Mouse (Mus musculus) MEL (cell line): ENCODE results near the gene Gm49373. TPM values are rescaled to one million over a fixed set of nuclear protein-coding genes. Genes with fewer than 3 reads are reported as not detected.

Source experiments
- DNase-seq: peaks from one replicate; pipeline ENCODE4 v3.0.0; 2011; ENCODE audit warnings: low read depth, low spot score
- H3K27ac ChIP-seq: 2 replicates; pipeline ENCODE4 v1.5.1; 2012; ENCODE audit warnings: low read depth, mild to moderate bottlenecking, control low read depth, low read length, moderate library complexity; ENCODE audit not compliant: control insufficient read depth
- H3K27me3 ChIP-seq, 2 experiments: fragments of 150-350 bp in 1 of 2; sonication (generic) in 1 of 2; 2 replicates each; pipeline ENCODE4 v1.6.1; 2012; ENCODE audit warnings: low read length in 2 of 2, mild to moderate bottlenecking in 2 of 2, improper control_type of control experiment in 1 of 2, moderate library complexity in 1 of 2; ENCODE audit not compliant: insufficient read depth in 2 of 2, control insufficient read depth in 1 of 2
- H3K36me3 ChIP-seq, 2 experiments: 2 replicates each; pipeline ENCODE4 v1.6.1; 2012 to 2014; ENCODE audit warnings: low read length in 2 of 2, improper control_type of control experiment in 1 of 2, inconsistent platforms in 1 of 2, mild to moderate bottlenecking in 1 of 2; ENCODE audit not compliant: insufficient read depth in 2 of 2, control insufficient read depth in 1 of 2
- H3K4me1 ChIP-seq, 2 experiments: fragments of 150-350 bp in 1 of 2; sonication (generic) in 1 of 2; 2 replicates each; pipeline ENCODE4 v1.6.1; 2012; ENCODE audit warnings: low read length in 2 of 2, improper control_type of control experiment in 1 of 2, mild to moderate bottlenecking in 1 of 2; ENCODE audit not compliant: insufficient read depth in 2 of 2, control insufficient read depth in 1 of 2
- H3K4me3 ChIP-seq, 2 experiments: fragments of 150-350 bp in 1 of 2; sonication (generic) in 1 of 2; 2 replicates each; pipeline ENCODE4 v1.5.1; 2012; ENCODE audit warnings: low read depth in 2 of 2, low read length in 2 of 2, mild to moderate bottlenecking in 2 of 2, moderate library complexity in 2 of 2, control low read depth in 1 of 2, improper control_type of control experiment in 1 of 2; ENCODE audit not compliant: control insufficient read depth in 1 of 2, insufficient read depth in 1 of 2
- H3K79me2 ChIP-seq: 2 replicates; pipeline ENCODE4 v1.6.1; 2012; ENCODE audit warnings: mild to moderate bottlenecking, low read length, moderate library complexity; ENCODE audit not compliant: control insufficient read depth, poor library complexity, insufficient read depth
- H3K9ac ChIP-seq: 2 replicates; pipeline ENCODE4 v1.6.1; 2012; ENCODE audit warnings: low read depth, mild to moderate bottlenecking, control low read depth, low read length, moderate library complexity; ENCODE audit not compliant: control insufficient read depth, poor library complexity, severe bottlenecking
- H3K9me3 ChIP-seq: fragments of 150-350 bp; sonication (generic); replicated peaks from 2 replicates; pipeline ENCODE4 v1.6.1; 2012; ENCODE audit warnings: mild to moderate bottlenecking, low read length, improper control_type of control experiment, moderate library complexity; ENCODE audit not compliant: insufficient read depth
- BHLHE40 ChIP-seq: IDR thresholded peaks from 2 replicates; pipeline ENCODE4 v1.6.1; 2012; ENCODE audit warnings: low read depth, mild to moderate bottlenecking, inconsistent platforms, low read length, improper control_type of control experiment, borderline replicate concordance
- CHD2 ChIP-seq: IDR thresholded peaks from 2 replicates; pipeline ENCODE4 v1.6.1; 2011; ENCODE audit warnings: low read length, improper control_type of control experiment
- CTCF ChIP-seq, 3 experiments: IDR thresholded peaks in 2 of 3; conservative IDR thresholded peaks in 1 of 3; 2 replicates each; pipeline ENCODE4 v1.5.1; 2011 to 2012; ENCODE audit warnings: low read length in 3 of 3, low read depth in 2 of 3, mild to moderate bottlenecking in 2 of 3, improper control_type of control experiment in 1 of 3, inconsistent platforms in 1 of 3, mixed read lengths in 1 of 3, moderate library complexity in 1 of 3; ENCODE audit not compliant: control insufficient read depth in 1 of 3, insufficient read depth in 1 of 3, poor library complexity in 1 of 3, severe bottlenecking in 1 of 3
- E2F4 ChIP-seq: IDR thresholded peaks from 2 replicates; pipeline ENCODE4 v1.6.1; 2011; ENCODE audit warnings: low read depth, low read length, improper control_type of control experiment, borderline replicate concordance
- EP300 ChIP-seq, 2 experiments: IDR thresholded peaks; 2 replicates each; pipeline ENCODE4 v1.6.1; 2011; ENCODE audit warnings: improper control_type of control experiment in 2 of 2, low read length in 2 of 2, low read depth in 1 of 2, mild to moderate bottlenecking in 1 of 2
- GABPA ChIP-seq: IDR thresholded peaks from 2 replicates; pipeline ENCODE4 v1.6.1; 2012; ENCODE audit warnings: low read depth, mild to moderate bottlenecking, inconsistent platforms, low read length, improper control_type of control experiment, moderate library complexity
- GATA1 ChIP-seq: IDR thresholded peaks from 2 replicates; pipeline ENCODE4 v1.6.1; 2011; ENCODE audit warnings: low read depth, low read length, improper control_type of control experiment
- HCFC1 ChIP-seq: IDR thresholded peaks from 2 replicates; pipeline ENCODE4 v1.6.1; 2012; ENCODE audit warnings: low read depth, mild to moderate bottlenecking, inconsistent platforms, low read length, improper control_type of control experiment, moderate library complexity
- JUND ChIP-seq: IDR thresholded peaks from 2 replicates; pipeline ENCODE4 v1.6.1; 2011; ENCODE audit warnings: low read depth, mild to moderate bottlenecking, improper control_type of control experiment, low read length
- MAFK ChIP-seq: IDR thresholded peaks from 2 replicates; pipeline ENCODE4 v1.6.1; 2011; ENCODE audit warnings: low read depth, mild to moderate bottlenecking, low read length, improper control_type of control experiment, borderline replicate concordance
- MXI1 ChIP-seq: IDR thresholded peaks from 2 replicates; pipeline ENCODE4 v1.6.1; 2011; ENCODE audit warnings: mild to moderate bottlenecking, low read depth, low read length, improper control_type of control experiment
- MYC ChIP-seq: IDR thresholded peaks from 2 replicates; pipeline ENCODE4 v1.6.1; 2011; ENCODE audit warnings: low read depth, mild to moderate bottlenecking, low read length, improper control_type of control experiment, moderate library complexity
- NELFE ChIP-seq: IDR thresholded peaks from 2 replicates; pipeline ENCODE4 v1.6.1; 2011; ENCODE audit warnings: low read depth, low read length, improper control_type of control experiment
- NRF1 ChIP-seq: IDR thresholded peaks from 2 replicates; pipeline ENCODE4 v1.6.1; 2014; ENCODE audit warnings: low read depth, mild to moderate bottlenecking, inconsistent platforms, low read length, improper control_type of control experiment, moderate library complexity; ENCODE audit not compliant: poor library complexity, insufficient read depth, severe bottlenecking
- POLR2A ChIP-seq, 2 experiments: IDR thresholded peaks; 2 replicates each; pipeline ENCODE4 v1.6.1; 2011 to 2012; ENCODE audit warnings: low read length in 2 of 2, mild to moderate bottlenecking in 2 of 2, control low read depth in 1 of 2, improper control_type of control experiment in 1 of 2, low read depth in 1 of 2, moderate library complexity in 1 of 2; ENCODE audit not compliant: control insufficient read depth in 1 of 2, insufficient read depth in 1 of 2, poor library complexity in 1 of 2
- POLR2AphosphoS2 ChIP-seq: IDR thresholded peaks from 2 replicates; pipeline ENCODE4 v1.6.1; 2011; ENCODE audit warnings: low read length, improper control_type of control experiment
- POLR2AphosphoS5 ChIP-seq: IDR thresholded peaks from 2 replicates; pipeline ENCODE4 v1.6.1; 2012; ENCODE audit warnings: low read depth, borderline replicate concordance, mild to moderate bottlenecking, inconsistent platforms, low read length, moderate library complexity, mixed read lengths
- RCOR1 ChIP-seq: IDR thresholded peaks from 2 replicates; pipeline ENCODE4 v1.6.1; 2012; ENCODE audit warnings: low read depth, mild to moderate bottlenecking, inconsistent platforms, low read length, improper control_type of control experiment
- SIN3A ChIP-seq: IDR thresholded peaks from 2 replicates; pipeline ENCODE4 v1.6.1; 2012; ENCODE audit warnings: low read length, improper control_type of control experiment, inconsistent platforms
- SMC3 ChIP-seq: IDR thresholded peaks from 2 replicates; pipeline ENCODE4 v1.6.1; 2011; ENCODE audit warnings: low read depth, low read length, improper control_type of control experiment
- TAL1 ChIP-seq: IDR thresholded peaks from 2 replicates; pipeline ENCODE4 v1.6.1; 2012; ENCODE audit warnings: mild to moderate bottlenecking, inconsistent platforms, low read length, moderate library complexity, mixed read lengths
- TBP ChIP-seq: IDR thresholded peaks from 2 replicates; pipeline ENCODE4 v1.8.0; 2011; ENCODE audit warnings: low read depth, low read length, improper control_type of control experiment
- TCF12 ChIP-seq: IDR thresholded peaks from 2 replicates; pipeline ENCODE4 v1.6.1; 2014; ENCODE audit warnings: low read depth, mild to moderate bottlenecking, inconsistent platforms, low read length, improper control_type of control experiment, moderate library complexity
- UBTF ChIP-seq: IDR thresholded peaks from 2 replicates; pipeline ENCODE4 v1.6.1; 2012; ENCODE audit warnings: low read depth, mild to moderate bottlenecking, inconsistent platforms, low read length, improper control_type of control experiment, moderate library complexity, borderline replicate concordance; ENCODE audit not compliant: insufficient read depth
- USF1 ChIP-seq: IDR thresholded peaks from 2 replicates; pipeline ENCODE4 v1.6.1; 2014; ENCODE audit warnings: low read depth, mild to moderate bottlenecking, inconsistent platforms, low read length, improper control_type of control experiment, moderate library complexity
- ZMIZ1 ChIP-seq: IDR thresholded peaks from 2 replicates; pipeline ENCODE4 v1.6.1; 2012; ENCODE audit warnings: low read depth, mild to moderate bottlenecking, inconsistent platforms, low read length, improper control_type of control experiment, moderate library complexity
- polyA plus RNA-seq, 2 experiments: library from polyadenylated mRNA; stranded (reverse) in 1 of 2; unstranded in 1 of 2; fragments of >175 nt in 1 of 2; fragments of >200 nt in 1 of 2; gene quantifications; 2 replicates each; pipeline versions ENCODE4 v1.2.1 to v1.2.4; 2012; ENCODE audit warnings: low replicate concordance in 2 of 2, low read depth in 1 of 2; ENCODE audit not compliant: insufficient read length in 2 of 2, insufficient read depth in 1 of 2, missing spikeins in 1 of 2
- total RNA-seq: library from RNA; depleted of rRNA; stranded (reverse); fragments of 300-350 nt; gene quantifications from 2 replicates; pipeline ENCODE4 v1.2.3, GENCODE M21; 2012

The Gm49373 gene
- total and polyA plus RNA-seq, 3 experiments: 6.4 to 8.3 TPM; not detected in 1

DNA sequence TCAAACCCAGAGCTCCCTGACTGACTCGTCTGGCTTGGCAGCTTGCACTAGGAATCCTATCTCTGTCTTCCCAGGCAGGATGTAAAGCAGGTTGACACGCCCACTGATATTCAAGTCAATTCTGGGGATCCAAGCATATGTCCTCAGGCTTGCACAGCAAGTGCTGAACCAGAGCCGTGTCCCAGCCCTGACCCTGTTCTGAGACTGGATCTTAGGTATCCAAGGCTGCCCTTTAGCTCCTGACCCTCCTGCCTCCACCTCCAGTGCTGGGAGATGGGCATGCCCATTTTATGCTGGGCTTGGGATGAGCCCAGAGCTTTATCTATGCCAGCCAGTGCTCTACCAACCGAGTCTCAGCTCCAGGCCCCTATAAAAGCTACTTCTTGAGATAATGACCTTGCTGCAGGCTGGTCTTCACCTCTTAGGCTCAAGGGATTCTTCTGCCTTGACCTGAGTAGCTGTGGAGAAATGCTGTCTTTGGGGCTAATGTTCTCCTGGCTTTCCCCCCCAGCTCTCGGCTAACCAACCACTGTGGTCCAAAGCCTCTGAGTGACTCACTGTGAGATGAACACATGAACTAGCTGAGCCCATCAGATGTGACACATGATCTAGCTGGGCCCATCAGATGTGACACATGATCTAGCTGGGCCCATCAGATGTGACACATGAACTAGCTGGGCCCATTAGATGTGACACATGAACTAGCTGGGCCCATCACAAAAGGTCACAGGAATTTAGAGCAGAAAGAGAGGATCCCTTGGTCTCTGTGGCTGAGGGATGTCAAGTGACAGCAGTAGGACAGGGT, 33.1 kb upstream of the Gm49373 start:
- no peaks in the 10 kb centered on the region for H3K79me2 ChIP-seq
- H3K9ac ChIP-seq: no peak overlapping the region
- TF ChIP-seq HCFC1: no peak
- peak; percentile 34 to 47; a peak in 2 of 4 replicates for TF ChIP-seq EP300 (IDR thresholded peaks at IDR 0.05; ENCODE audit: low read depth in 1 of 2, low read length in 2 of 2)
- TF ChIP-seq TAL1: peak; percentile 38
- 0 out of 2 replicates have a peak, but pooled peaks have one; percentile 21 for TF ChIP-seq TBP
- no peak for TF ChIP-seq JUND
- TF ChIP-seq NRF1: 0 out of 2 replicates have a peak, but pooled peaks have one; percentile 17
- TF ChIP-seq GATA1: peak; percentile 52; the same call in 1 of the 2 replicates
- no peak for TF ChIP-seq UBTF
- TF ChIP-seq ZMIZ1: 0 out of 2 replicates have a peak, but pooled peaks have one; percentile 10
- TF ChIP-seq POLR2AphosphoS5: no peak
- TF ChIP-seq MYC: 0 out of 2 replicates have a peak, but pooled peaks have one; percentile 15
- peak; percentile 61 for TF ChIP-seq POLR2AphosphoS2
- TF ChIP-seq SMC3: peak; percentile 11; the same call in 1 of the 2 replicates
- peak in 1 of 2 experiments; percentile 12; a peak in 1 of 4 replicates for TF ChIP-seq POLR2A (IDR thresholded peaks at IDR 0.05; ENCODE audit: control insufficient read depth in 1 of 2, insufficient read depth in 1 of 2, low read depth in 1 of 2, low read length in 2 of 2, poor library complexity in 1 of 2)
- no peaks in the 10 kb centered on the region for H3K27me3 ChIP-seq
- DNase-seq: peak; percentile 80
- no peaks in the 10 kb centered on the region for H3K9me3 ChIP-seq
- H3K27ac ChIP-seq: no peak overlapping the region
- peaks cover 10 to 15% of the 10 kb centered on the region in 2 experiments for H3K4me1 ChIP-seq
- peaks cover 0 to 11% of the 10 kb centered on the region in 2 experiments; a peak in 3 of 4 replicates for H3K36me3 ChIP-seq
- H3K4me3 ChIP-seq: no peak overlapping the region

DNA sequence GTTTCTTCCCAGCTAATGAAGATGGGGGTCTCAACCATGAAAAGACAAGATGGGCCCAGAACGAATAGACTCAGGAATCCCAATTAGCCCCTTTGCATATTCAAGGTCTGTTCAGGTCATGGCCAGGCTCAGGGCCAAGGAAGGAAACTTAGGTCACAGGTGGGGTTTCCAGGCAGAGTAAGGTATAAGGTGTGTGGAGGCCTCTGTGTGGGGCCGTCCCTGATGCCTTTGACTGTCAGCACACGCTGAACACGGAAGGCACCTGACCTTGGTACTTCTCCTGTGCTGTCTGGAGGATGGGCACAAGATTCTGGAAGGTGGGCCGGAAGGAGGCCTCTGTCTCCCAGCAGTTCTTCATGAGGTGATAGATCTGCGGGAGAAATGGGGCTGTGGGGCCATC, 31.9 kb upstream of the Gm49373 start:
- H3K27me3 ChIP-seq: no peaks in the 10 kb centered on the region
- H3K36me3 ChIP-seq: peaks cover 0 to 11% of the 10 kb centered on the region in 2 experiments; a peak in 3 of 4 replicates
- no peaks in the 10 kb centered on the region for H3K79me2 ChIP-seq
- no peak for DNase-seq
- TF ChIP-seq TAL1 (no peak), MAFK (no peak), GATA1 (no peak), SIN3A (no peak), NELFE (no peak), CHD2 (no peak), TCF12 (no peak), CTCF (IDR thresholded peaks at IDR 0.05 in 2 of 3, conservative IDR thresholded peaks at IDR 0.05 in 1 of 3; ENCODE audit: control insufficient read depth in 1 of 3, insufficient read depth in 1 of 3, low read depth in 2 of 3, low read length in 3 of 3, poor library complexity in 1 of 3, severe bottlenecking in 1 of 3) (no peak), RCOR1 (no peak), BHLHE40 (no peak), MYC (no peak), USF1 (no peak), JUND (no peak), UBTF (no peak), HCFC1 (no peak), MXI1 (no peak), GABPA (no peak), E2F4 (no peak), POLR2AphosphoS2 (no peak)
- TF ChIP-seq, all 39 proteins: peak for 0
- no peak overlapping the region for H3K4me3 ChIP-seq
- no peaks in the 10 kb centered on the region for H3K9me3 ChIP-seq
- H3K27ac ChIP-seq: no peak overlapping the region
- H3K9ac ChIP-seq: no peak overlapping the region
- H3K4me1 ChIP-seq: peaks cover 10 to 15% of the 10 kb centered on the region in 2 experiments
